8 mouse cellular contexts compared by ENCODE assay signal in the genomic region with DNA sequence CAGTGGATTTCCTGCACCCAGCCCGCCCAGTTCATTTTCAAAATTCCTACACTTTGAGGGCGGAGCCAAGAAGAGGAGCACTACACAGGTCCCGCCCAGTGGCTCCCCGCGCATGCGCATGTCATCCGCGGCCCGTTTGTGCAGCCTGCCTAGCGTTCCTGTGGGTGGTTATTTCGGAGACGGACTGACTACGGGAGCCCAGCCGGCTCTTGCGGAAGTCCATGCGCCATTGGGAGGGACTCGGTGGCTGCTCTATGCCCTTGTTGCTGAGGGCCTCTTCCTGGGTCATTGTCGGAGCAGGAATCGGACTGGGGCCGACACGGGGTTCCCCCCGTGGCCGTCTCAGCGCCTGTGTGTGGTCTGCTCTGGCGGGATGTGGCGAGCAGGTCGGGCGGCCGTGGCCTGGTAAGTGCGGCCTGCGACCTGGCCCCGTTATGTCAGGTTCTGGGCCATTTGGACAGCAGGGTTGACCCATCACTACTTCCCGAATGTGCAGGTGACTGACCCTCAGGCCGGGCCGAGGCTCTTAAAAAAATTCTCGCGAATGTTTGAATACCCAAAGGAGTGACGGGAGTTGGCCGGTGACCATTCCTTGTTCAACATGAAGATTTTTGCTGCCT. TPM values are rescaled to one million over a fixed set of nuclear protein-coding genes. Genes with fewer than 3 reads are reported as not detected.
DNase-seq lines count a peak whose midpoint lies in the region; ATAC-seq lines count a peak whose summit lies in the region.

A gene (plus strand): TSS at position 168 of the 620 bp plus-strand sequence.

- no peaks in the 10 kb centered on the region for H3K27me3 ChIP-seq in hindbrain, embryonic 14.5 days (ENCODE audit: control insufficient read depth, insufficient read depth, low read length)

- H3K36me3 ChIP-seq in hindbrain, embryonic 14.5 days (replicated peaks; ENCODE audit: control insufficient read depth, insufficient read depth), result no peaks in the 10 kb centered on the region

- peak within 1 kb of the TSS; percentile 93 for H3K4me2 ChIP-seq in hindbrain, embryonic 14.5 days (replicated peaks)

- peak; percentile 99 for ATAC-seq in hindbrain, embryonic 14.5 days (ENCODE audit: low FRiP score)

- peaks cover 10% of the 10 kb centered on the region for H3K4me1 ChIP-seq in hindbrain, embryonic 14.5 days (replicated peaks; ENCODE audit: control insufficient read depth, insufficient read depth, low read length)

- peak; percentile 97 for DNase-seq in R1 (ENCODE audit: low read depth, low spot score)
- DNase-seq in cerebellum, postnatal 25 days, result peak; percentile 95 to 100
- DNase-seq in frontal cortex, postnatal 25 days (ENCODE audit: low spot score in 2 of 2), result peak; percentile 99
- DNase-seq in hindbrain, embryonic 14.5 days (ENCODE audit: low spot score), result peak; percentile 99
- peak; percentile 97 to 98 for DNase-seq in layer of hippocampus, postnatal 36 days
- peak; percentile 96 for DNase-seq in lung, postnatal 36 days
- peak; percentile 97 for DNase-seq in retina, postnatal 1 day
- peak; percentile 95 to 100 for DNase-seq in urinary bladder, adult 18-20 months (ENCODE audit: low spot score in 2 of 2)

- WGBS in hindbrain, embryonic 14.5 days, result under 1% methylated on average over 38 of the region's 39 CpGs

- no peaks in the 10 kb centered on the region for H3K9me3 ChIP-seq in hindbrain, embryonic 14.5 days (ENCODE audit: control insufficient read depth, low read length)

- H3K9ac ChIP-seq in hindbrain, embryonic 14.5 days, result peak within 1 kb of the TSS; percentile 91

- H3K4me3 ChIP-seq in hindbrain, embryonic 14.5 days (replicated peaks; ENCODE audit: low read length), result peak within 1 kb of the TSS; percentile 88

- H3K27ac ChIP-seq in hindbrain, embryonic 14.5 days, result no peak within 1 kb of the TSS; the same call in 1 of the 2 replicates

RNA-seq across cellular contexts. Expression of the gene that starts here (rescaled TPM):
- 64.4 and 71.6 TPM in 2 replicates for polyA plus RNA-seq in hindbrain, embryonic 14.5 days (2014; fragmentation: Nextera tagmentation; extraction: Ambion mirVana)
- total RNA-seq in layer of hippocampus, postnatal 36 days (2021), result 100 to 1,000 TPM; 104 TPM
